Mouse (Mus musculus): ENCODE data around the gene Snapin. TPM values are rescaled to one million over a fixed set of nuclear protein-coding genes. Genes with fewer than 3 reads are reported as not detected.

Snapin gene
- polyA plus RNA-seq (2012; rRNA removed) = 77.6 and 82.4 TPM in 2 replicates

GRCm38 (mm10) chr3:90490696-90491256 is at the start of gene Snapin:
Snapin (minus strand) TSS chr3:90491033.
- WGBS = under 1% methylated on average over 37 of the region's 37 CpGs
- TF ChIP-seq CTCF (IDR thresholded peaks at IDR 0.05; ENCODE audit: borderline replicate concordance, insufficient read depth, low read depth, low read length) = peak; percentile 81
- peak; percentile 83 for TF ChIP-seq POLR2A (IDR thresholded peaks at IDR 0.05; ENCODE audit: borderline replicate concordance, insufficient read depth, low read length)
- H3K4me3 ChIP-seq (replicated peaks; ENCODE audit: insufficient read depth, low read depth, low read length) = peak within 1 kb of the TSS; percentile 93

DNA sequence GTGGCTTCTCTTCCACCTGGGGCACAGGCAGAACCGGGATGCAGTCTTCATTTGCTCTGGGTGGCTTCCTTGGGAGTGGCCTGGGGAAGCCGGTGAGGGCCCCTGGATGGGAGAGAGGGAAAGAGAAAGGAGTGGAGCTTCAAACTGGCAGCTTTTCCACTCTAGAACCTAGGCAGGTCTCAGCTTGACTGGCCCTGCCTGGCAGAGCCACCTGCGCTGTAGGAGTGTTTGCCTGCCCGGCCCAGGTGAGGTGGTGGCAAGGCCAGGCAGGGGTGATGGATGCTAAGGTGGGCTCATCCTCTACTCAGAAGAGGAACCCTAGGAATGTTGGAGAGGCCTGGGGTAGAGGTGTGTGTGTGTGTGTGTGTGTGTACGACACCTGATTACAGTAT is 47.1 kb upstream of the Snapin start:
- WGBS = 69% methylated on average over 5 of the region's 5 CpGs
- H3K27ac ChIP-seq (ENCODE audit: insufficient read depth, low read length) = peak overlapping the region; percentile 66
- peaks cover 4% of the 10 kb centered on the region for H3K4me1 ChIP-seq (ENCODE audit: control insufficient read depth, insufficient read depth, low read length)
- DNase-seq = peak in 1 of 2 experiments; percentile 33
- peak overlapping the region; percentile 73 for H3K4me3 ChIP-seq (replicated peaks; ENCODE audit: insufficient read depth, low read depth, low read length)
- no peak for TF ChIP-seq CTCF (IDR thresholded peaks at IDR 0.05; ENCODE audit: borderline replicate concordance, insufficient read depth, low read depth, low read length)
- H3K27me3 ChIP-seq (ENCODE audit: control insufficient read depth, insufficient read depth, low read length) = no peaks in the 10 kb centered on the region

More at GRCm38 (mm10) chr3:90490696-90491256, at the start of gene Snapin:
- DNase-seq = peak; percentile 93 to 95
- Histone ChIP-seq H3K27me3 (ENCODE audit: control insufficient read depth, insufficient read depth, low read length) (no peaks in the 10 kb centered on the region), H3K27ac (ENCODE audit: insufficient read depth, low read length) (peak within 1 kb of the TSS; percentile 62), H3K4me1 (ENCODE audit: control insufficient read depth, insufficient read depth, low read length) (peaks cover 5% of the 10 kb centered on the region; the same call in 1 of the 2 replicates)

DNA sequence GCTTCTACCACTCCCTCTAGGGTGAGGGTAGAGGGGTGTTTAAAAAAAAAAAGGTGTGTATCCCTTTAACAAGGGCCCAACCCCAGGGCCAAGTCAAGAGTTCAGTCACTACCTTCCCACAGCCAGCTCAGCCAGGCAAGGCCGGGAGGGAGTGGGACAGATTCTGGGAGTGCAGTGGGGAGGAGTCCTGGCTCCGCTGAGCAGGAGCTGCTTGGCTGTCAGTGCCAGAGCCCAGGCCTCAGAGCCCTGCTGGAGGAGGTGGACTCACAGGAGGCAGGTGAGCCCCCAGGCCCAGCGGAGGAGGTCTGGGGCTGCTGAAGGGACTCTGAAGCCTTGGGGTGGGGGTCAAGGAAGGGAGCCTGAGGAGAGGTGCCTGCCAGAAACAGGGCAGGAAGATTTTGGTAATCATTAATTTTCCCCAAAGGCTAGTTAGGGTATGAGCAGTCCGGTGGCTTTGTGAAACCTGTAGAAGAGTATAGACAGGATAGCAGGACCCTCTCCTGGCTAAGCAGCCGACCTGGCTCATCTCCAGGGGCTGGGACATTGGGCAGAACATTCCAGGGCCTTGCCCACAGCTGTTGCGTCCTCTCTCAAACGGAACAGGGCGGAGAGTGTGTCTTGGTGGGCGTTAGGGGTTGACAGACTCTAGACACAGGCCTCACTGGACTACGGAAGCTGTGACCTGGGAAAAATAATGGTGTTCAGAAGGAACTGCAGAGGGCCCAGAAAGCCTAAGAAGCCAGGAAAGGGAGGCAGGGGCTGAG is 46.5 kb upstream of the Snapin start, which contains the start of gene S100a16:
Gene S100a16, plus strand, starts transcription at position 114 of the 764 bp plus-strand sequence.
- TF ChIP-seq POLR2A (IDR thresholded peaks at IDR 0.05; ENCODE audit: borderline replicate concordance, insufficient read depth, low read length) (0 out of 2 replicates have a peak, but pooled peaks have one; percentile 39), CTCF (IDR thresholded peaks at IDR 0.05; ENCODE audit: borderline replicate concordance, insufficient read depth, low read depth, low read length) (no peak)
- Histone ChIP-seq H3K4me1 (ENCODE audit: control insufficient read depth, insufficient read depth, low read length) (peaks cover 4% of the 10 kb centered on the region), H3K4me3 (replicated peaks; ENCODE audit: insufficient read depth, low read depth, low read length) (peak within 1 kb of the TSS; percentile 73), H3K27me3 (ENCODE audit: control insufficient read depth, insufficient read depth, low read length) (no peaks in the 10 kb centered on the region), H3K27ac (ENCODE audit: insufficient read depth, low read length) (peak within 1 kb of the TSS; percentile 66)
- peak; percentile 71 to 81 for DNase-seq
- WGBS = 23% methylated on average over 10 of the region's 10 CpGs

DNA sequence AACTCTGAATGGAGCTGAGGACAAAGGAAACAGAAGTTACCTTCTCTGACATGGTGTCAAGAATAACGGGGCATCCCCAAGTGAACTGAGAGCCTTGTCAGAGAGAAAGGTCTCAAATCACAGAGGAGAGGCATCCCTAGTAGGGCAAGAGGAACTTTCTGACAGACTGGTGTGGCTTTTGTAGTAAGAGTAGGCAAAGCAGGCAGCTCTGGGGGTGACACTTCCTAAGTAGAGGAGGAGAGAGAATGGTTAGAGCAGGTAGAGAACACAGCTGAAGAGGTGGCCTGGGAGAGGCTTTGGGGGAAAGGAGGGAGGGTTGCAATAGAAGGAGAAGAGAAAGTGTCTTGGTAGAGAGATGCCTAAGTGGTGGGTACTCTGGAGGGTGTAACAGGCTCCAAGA is 44.6 kb upstream of the Snapin start:
- H3K4me3 ChIP-seq (replicated peaks; ENCODE audit: insufficient read depth, low read depth, low read length) = no peak overlapping the region
- no peak for DNase-seq
- no peak overlapping the region for H3K27ac ChIP-seq (ENCODE audit: insufficient read depth, low read length)
- no peak for TF ChIP-seq CTCF (IDR thresholded peaks at IDR 0.05; ENCODE audit: borderline replicate concordance, insufficient read depth, low read depth, low read length)
- TF ChIP-seq POLR2A (IDR thresholded peaks at IDR 0.05; ENCODE audit: borderline replicate concordance, insufficient read depth, low read length) = no peak
- 68% methylated on average over 1 of the region's 1 CpGs for WGBS
- no peaks in the 10 kb centered on the region for H3K27me3 ChIP-seq (ENCODE audit: control insufficient read depth, insufficient read depth, low read length)
- peaks cover 4% of the 10 kb centered on the region for H3K4me1 ChIP-seq (ENCODE audit: control insufficient read depth, insufficient read depth, low read length)

DNA sequence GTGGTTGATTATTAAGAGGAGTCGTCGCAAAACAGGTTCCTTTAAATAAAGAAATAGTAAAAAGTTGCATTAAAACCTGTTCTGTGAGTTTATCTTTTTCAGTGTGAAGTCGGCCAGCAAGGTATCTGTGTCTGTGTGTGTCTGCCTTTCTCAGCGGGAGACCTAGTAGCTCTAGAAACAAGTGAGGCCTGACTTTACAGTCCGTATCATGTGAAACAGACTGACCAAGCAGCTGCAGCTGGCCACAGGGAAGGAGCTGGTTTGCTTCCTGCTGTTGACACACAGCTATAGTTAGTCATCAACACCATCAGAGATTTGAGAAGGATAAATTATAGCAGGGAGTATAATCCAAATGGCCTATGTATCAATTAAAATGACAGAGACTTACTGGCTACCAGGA is 40.9 kb upstream of the Snapin start:
- no peaks in the 10 kb centered on the region for H3K27me3 ChIP-seq (ENCODE audit: control insufficient read depth, insufficient read depth, low read length)
- WGBS = 79% methylated on average over 5 of the region's 5 CpGs

DNA sequence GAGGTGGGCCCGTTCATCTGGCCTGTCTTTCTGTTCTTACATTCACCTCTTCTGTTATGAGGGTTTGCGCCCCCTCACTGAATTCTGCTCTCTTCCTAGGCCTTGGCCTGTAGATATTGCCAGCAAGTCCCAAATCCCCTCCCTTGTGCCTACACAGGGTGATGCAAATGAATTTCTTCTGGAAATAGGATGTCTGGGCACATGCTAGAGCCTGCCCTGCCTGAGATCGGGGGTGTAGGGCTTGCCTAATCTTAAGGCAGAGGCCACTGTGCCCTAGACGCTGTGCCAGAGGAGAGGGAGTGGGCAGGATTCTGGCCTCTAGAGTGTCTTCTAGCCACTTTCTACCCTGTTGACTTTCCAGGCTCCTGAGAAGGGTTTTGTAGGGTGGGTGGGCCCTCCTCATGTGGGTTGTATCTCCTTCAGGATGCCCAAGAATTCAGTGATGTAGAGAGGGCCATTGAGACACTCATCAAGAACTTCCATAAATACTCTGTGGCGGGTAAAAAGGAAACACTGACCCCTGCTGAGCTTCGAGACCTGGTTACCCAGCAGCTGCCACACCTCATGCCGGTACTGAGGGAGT is 36.5 kb upstream of the Snapin start:
- no peak overlapping the region for H3K27ac ChIP-seq (ENCODE audit: insufficient read depth, low read length)
- H3K4me3 ChIP-seq (replicated peaks; ENCODE audit: insufficient read depth, low read depth, low read length) = no peak overlapping the region
- DNase-seq = no peak
- H3K27me3 ChIP-seq (ENCODE audit: control insufficient read depth, insufficient read depth, low read length) = no peaks in the 10 kb centered on the region
- H3K4me1 ChIP-seq (ENCODE audit: control insufficient read depth, insufficient read depth, low read length) = no peaks in the 10 kb centered on the region
- WGBS = 87% methylated on average over 7 of the region's 7 CpGs
- TF ChIP-seq CTCF (IDR thresholded peaks at IDR 0.05; ENCODE audit: borderline replicate concordance, insufficient read depth, low read depth, low read length) (no peak), POLR2A (IDR thresholded peaks at IDR 0.05; ENCODE audit: borderline replicate concordance, insufficient read depth, low read length) (no peak)

More for the DNA sequence above, 40.9 kb upstream of the Snapin start:
- no peak for DNase-seq
- Histone ChIP-seq H3K4me1 (ENCODE audit: control insufficient read depth, insufficient read depth, low read length) (peaks cover 2% of the 10 kb centered on the region; the same call in 1 of the 2 replicates), H3K27ac (ENCODE audit: insufficient read depth, low read length) (no peak overlapping the region), H3K4me3 (replicated peaks; ENCODE audit: insufficient read depth, low read depth, low read length) (no peak overlapping the region)
- TF ChIP-seq POLR2A (IDR thresholded peaks at IDR 0.05; ENCODE audit: borderline replicate concordance, insufficient read depth, low read length) (no peak), CTCF (IDR thresholded peaks at IDR 0.05; ENCODE audit: borderline replicate concordance, insufficient read depth, low read depth, low read length) (no peak)

DNA sequence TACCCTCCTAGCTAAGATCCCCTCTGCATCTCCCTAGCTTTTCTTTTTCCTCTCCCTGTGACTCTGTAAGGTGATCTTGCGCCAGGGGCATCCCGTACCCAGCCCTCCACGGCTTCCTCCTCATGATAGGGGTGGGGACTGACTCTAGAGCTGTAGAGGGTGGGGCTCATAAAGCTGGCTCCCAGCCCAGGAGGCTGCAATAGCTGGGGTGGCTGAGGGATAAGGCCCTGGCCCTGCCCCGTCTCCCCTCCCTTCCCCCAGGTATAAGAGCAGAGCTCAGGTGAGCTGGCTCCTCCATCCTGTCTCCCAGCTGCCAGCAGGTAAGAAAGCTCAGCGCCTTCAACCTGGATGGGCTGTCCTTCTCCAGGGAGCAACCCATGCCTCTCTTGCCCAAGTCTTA is 35.7 kb upstream of the Snapin start, which contains the start of gene S100a14:
Gene S100a14, plus strand, starts transcription at position 277 of the 400 bp plus-strand sequence.
- H3K4me1 ChIP-seq (ENCODE audit: control insufficient read depth, insufficient read depth, low read length) = no peaks in the 10 kb centered on the region
- TF ChIP-seq CTCF (IDR thresholded peaks at IDR 0.05; ENCODE audit: borderline replicate concordance, insufficient read depth, low read depth, low read length) (no peak), POLR2A (IDR thresholded peaks at IDR 0.05; ENCODE audit: borderline replicate concordance, insufficient read depth, low read length) (no peak)
- H3K27me3 ChIP-seq (ENCODE audit: control insufficient read depth, insufficient read depth, low read length) = no peaks in the 10 kb centered on the region
- no peak within 1 kb of the TSS for H3K4me3 ChIP-seq (replicated peaks; ENCODE audit: insufficient read depth, low read depth, low read length)
- 59% methylated on average over 5 of the region's 5 CpGs for WGBS
- DNase-seq = no peak
- H3K27ac ChIP-seq (ENCODE audit: insufficient read depth, low read length) = no peak within 1 kb of the TSS
